Mouse (Mus musculus): ENCODE measurements around the gene Faap100. TPM values are rescaled to one million over a fixed set of nuclear protein-coding genes. Genes with fewer than 3 reads are reported as not detected.
"Not testable (repeated sequence)": the region's sequence is repeated elsewhere in the genome, so short reads cannot be mapped to it uniquely, and the experiment has no call there.

Gene Faap100
- polyA plus RNA-seq, 1 experiment from 2014 or later = 45.9 TPM

GRCm38 (mm10) chr11:120347301-120347700 is 31.3 kb downstream of the Faap100 start:
- WGBS = 12% methylated on average over 10 of the region's 10 CpGs
- H3K4me3 ChIP-seq = peak overlapping the region; percentile 100
- DNase-seq (ENCODE audit: low spot score) = no peak
- peaks cover 26% of the 10 kb centered on the region for H3K36me3 ChIP-seq
- H3K27ac ChIP-seq = peak overlapping the region; percentile 100
- H3K27me3 ChIP-seq (ENCODE audit: insufficient read depth, poor library complexity, severe bottlenecking) = no peaks in the 10 kb centered on the region
- no peaks in the 10 kb centered on the region for H3K9me3 ChIP-seq
- H3K4me1 ChIP-seq (replicated peaks) = peaks cover 47% of the 10 kb centered on the region

- H3K36me3 ChIP-seq = peaks cover 26% of the 10 kb centered on the region
- not testable (repeated sequence) for DNase-seq (ENCODE audit: low spot score); H3K27me3 ChIP-seq (ENCODE audit: insufficient read depth, poor library complexity, severe bottlenecking); H3K9me3 ChIP-seq; H3K27ac ChIP-seq
- H3K4me3 ChIP-seq = peak overlapping the region; percentile 56
- peaks cover 41% of the 10 kb centered on the region for H3K4me1 ChIP-seq (replicated peaks)
- 73% methylated on average over 11 of the region's 13 CpGs for WGBS
Observed at GRCm38 (mm10) chr11:120346383-120347034, 32.1 kb downstream of the Faap100 start.

- 32% methylated on average over 1 of the region's 1 CpGs for WGBS
- peak; percentile 38 for DNase-seq (ENCODE audit: low spot score)
- no peak overlapping the region for H3K27ac ChIP-seq
Observed at GRCm38 (mm10) chr11:120345067-120345681, 33.4 kb downstream of the Faap100 start.

GRCm38 (mm10) chr11:120344310-120344920 is 34.1 kb downstream of the Faap100 start:
- 66% methylated on average over 5 of the region's 5 CpGs for WGBS
- H3K27me3 ChIP-seq (ENCODE audit: insufficient read depth, poor library complexity, severe bottlenecking) = no peaks in the 10 kb centered on the region
- DNase-seq (ENCODE audit: low spot score) = no peak
- H3K9me3 ChIP-seq = 0 out of 2 replicates have a peak, but pooled peaks cover 3% of the 10 kb centered on the region
- H3K36me3 ChIP-seq = peaks cover 26% of the 10 kb centered on the region
- H3K4me3 ChIP-seq = no peak overlapping the region
- H3K27ac ChIP-seq = no peak overlapping the region
- H3K4me1 ChIP-seq (replicated peaks) = peaks cover 20% of the 10 kb centered on the region

More at GRCm38 (mm10) chr11:120345067-120345681, 33.4 kb downstream of the Faap100 start:
- 0 out of 2 replicates have a peak, but pooled peaks cover 3% of the 10 kb centered on the region for H3K9me3 ChIP-seq
- H3K4me1 ChIP-seq (replicated peaks) = peaks cover 28% of the 10 kb centered on the region
- peaks cover 26% of the 10 kb centered on the region for H3K36me3 ChIP-seq
- peak overlapping the region; percentile 39 for H3K4me3 ChIP-seq
- no peaks in the 10 kb centered on the region for H3K27me3 ChIP-seq (ENCODE audit: insufficient read depth, poor library complexity, severe bottlenecking)

GRCm38 (mm10) chr11:120343519-120344309 is 34.9 kb downstream of the Faap100 start:
- WGBS = 79% methylated on average over 5 of the region's 5 CpGs
- peaks cover 13% of the 10 kb centered on the region for H3K4me1 ChIP-seq (replicated peaks)
- peak; percentile 46 for DNase-seq (ENCODE audit: low spot score)
- peaks cover 26% of the 10 kb centered on the region for H3K36me3 ChIP-seq
- no peak overlapping the region for H3K4me3 ChIP-seq
- 0 out of 2 replicates have a peak, but pooled peaks cover 3% of the 10 kb centered on the region for H3K9me3 ChIP-seq
- no peak overlapping the region for H3K27ac ChIP-seq
- H3K27me3 ChIP-seq (ENCODE audit: insufficient read depth, poor library complexity, severe bottlenecking) = no peaks in the 10 kb centered on the region

- Histone ChIP-seq H3K27me3 (ENCODE audit: insufficient read depth, poor library complexity, severe bottlenecking) (no peaks in the 10 kb centered on the region), H3K9me3 (0 out of 2 replicates have a peak, but pooled peaks cover 3% of the 10 kb centered on the region), H3K36me3 (peaks cover 25% of the 10 kb centered on the region), H3K27ac (no peak overlapping the region), H3K4me3 (no peak overlapping the region), H3K4me1 (replicated peaks) (peaks cover 13% of the 10 kb centered on the region)
- WGBS = 89% methylated on average over 5 of the region's 5 CpGs
- DNase-seq (ENCODE audit: low spot score) = no peak
Observed at GRCm38 (mm10) chr11:120342656-120343160, 35.9 kb downstream of the Faap100 start.

- H3K4me3 ChIP-seq = no peak overlapping the region
- WGBS = 93% methylated on average over 4 of the region's 4 CpGs
- no peak for DNase-seq (ENCODE audit: low spot score)
- H3K4me1 ChIP-seq (replicated peaks) = peaks cover 10% of the 10 kb centered on the region
- 0 out of 2 replicates have a peak, but pooled peaks cover 3% of the 10 kb centered on the region for H3K9me3 ChIP-seq
- no peaks in the 10 kb centered on the region for H3K27me3 ChIP-seq (ENCODE audit: insufficient read depth, poor library complexity, severe bottlenecking)
- H3K27ac ChIP-seq = no peak overlapping the region
- peaks cover 17% of the 10 kb centered on the region for H3K36me3 ChIP-seq
Observed at GRCm38 (mm10) chr11:120341661-120342060, 36.9 kb downstream of the Faap100 start.

GRCm38 (mm10) chr11:120339978-120340513 is 38.5 kb downstream of the Faap100 start:
- Histone ChIP-seq H3K9me3 (0 out of 2 replicates have a peak, but pooled peaks cover 6% of the 10 kb centered on the region), H3K36me3 (peaks cover 7% of the 10 kb centered on the region), H3K4me3 (no peak overlapping the region), H3K4me1 (replicated peaks) (peaks cover 4% of the 10 kb centered on the region; the same call in 1 of the 2 replicates), H3K27me3 (ENCODE audit: insufficient read depth, poor library complexity, severe bottlenecking) (no peaks in the 10 kb centered on the region), H3K27ac (no peak overlapping the region)
- DNase-seq (ENCODE audit: low spot score) = no peak
- WGBS = 90% methylated on average over 10 of the region's 10 CpGs

GRCm38 (mm10) chr11:120338786-120339185 is 39.8 kb downstream of the Faap100 start:
- Histone ChIP-seq H3K27ac (no peak overlapping the region), H3K27me3 (ENCODE audit: insufficient read depth, poor library complexity, severe bottlenecking) (no peaks in the 10 kb centered on the region), H3K9me3 (peaks cover 15% of the 10 kb centered on the region; the same call in 1 of the 2 replicates), H3K36me3 (no peaks in the 10 kb centered on the region), H3K4me3 (no peak overlapping the region), H3K4me1 (replicated peaks) (0 out of 2 replicates have a peak, but pooled peaks cover 3% of the 10 kb centered on the region)
- no peak for DNase-seq (ENCODE audit: low spot score)
- WGBS = 69% methylated on average over 3 of the region's 3 CpGs

- Histone ChIP-seq H3K27me3 (ENCODE audit: insufficient read depth, poor library complexity, severe bottlenecking) (no peaks in the 10 kb centered on the region), H3K27ac (no peak overlapping the region), H3K4me1 (replicated peaks) (0 out of 2 replicates have a peak, but pooled peaks cover 3% of the 10 kb centered on the region), H3K9me3 (peaks cover 15% of the 10 kb centered on the region; the same call in 1 of the 2 replicates), H3K4me3 (no peak overlapping the region), H3K36me3 (no peaks in the 10 kb centered on the region)
- WGBS = 56% methylated on average over 2 of the region's 2 CpGs
- DNase-seq (ENCODE audit: low spot score) = no peak
Observed at GRCm38 (mm10) chr11:120337447-120337846, 41.1 kb downstream of the Faap100 start.

GRCm38 (mm10) chr11:120335431-120336021 is 43.0 kb downstream of the Faap100 start:
- 85% methylated on average over 6 of the region's 6 CpGs for WGBS
- Histone ChIP-seq H3K27me3 (ENCODE audit: insufficient read depth, poor library complexity, severe bottlenecking) (no peaks in the 10 kb centered on the region), H3K4me1 (replicated peaks) (0 out of 2 replicates have a peak, but pooled peaks cover 3% of the 10 kb centered on the region), H3K36me3 (no peaks in the 10 kb centered on the region), H3K9me3 (peaks cover 21% of the 10 kb centered on the region), H3K27ac (no peak overlapping the region), H3K4me3 (no peak overlapping the region)
- DNase-seq (ENCODE audit: low spot score) = no peak

All from hindbrain, embryonic 10.5 days (tissue).